ENCODE assay signal across 8 mouse cellular contexts in genomic region chr2:85252343-85253285, GRCm38 (mm10). TPM values are rescaled to one million over a fixed set of nuclear protein-coding genes. Genes with fewer than 3 reads are reported as not detected.
DNase-seq lines count a peak whose midpoint lies in the region; ATAC-seq and TF ChIP-seq lines count a peak whose summit lies in the region.

No protein-coding gene starts in this region.

- peak; percentile 38 for DNase-seq in kidney, adult 11 months
- DNase-seq in frontal cortex, adult 2 months (ENCODE audit: extremely low spot score in 1 of 2, low spot score in 1 of 2) = peak; percentile 28 to 55
- DNase-seq in hindbrain, postnatal 0 days (ENCODE audit: low spot score) = peak; percentile 47
- DNase-seq in lung, postnatal 0 days (ENCODE audit: low spot score) = peak; percentile 21
- DNase-seq in layer of hippocampus, postnatal 10 days (ENCODE audit: low spot score in 2 of 2) = no peak
- DNase-seq in spleen, postnatal 10 days (ENCODE audit: low spot score in 2 of 2) = no peak

- no peak for TF ChIP-seq CTCF in hindbrain, postnatal 0 days (IDR thresholded peaks at IDR 0.05; ENCODE audit: low read depth)
- TF ChIP-seq CTCF in lung, postnatal 0 days (IDR thresholded peaks at IDR 0.05) = no peak

- H3K27ac ChIP-seq in kidney, embryonic 14.5 days (ENCODE audit: low read depth, low read length) = no peak overlapping the region
- H3K27ac ChIP-seq in hindbrain, postnatal 0 days = 0 out of 2 replicates have a peak overlapping the region, but pooled peaks have one; percentile 5
- no peak overlapping the region for H3K27ac ChIP-seq in lung, postnatal 0 days (ENCODE audit: low read length)

- no peaks in the 10 kb centered on the region for H3K9me3 ChIP-seq in kidney, embryonic 14.5 days (ENCODE audit: control insufficient read depth, low read length)
- H3K9me3 ChIP-seq in hindbrain, postnatal 0 days (ENCODE audit: low read length) = no peaks in the 10 kb centered on the region
- H3K9me3 ChIP-seq in lung, postnatal 0 days (ENCODE audit: low read length) = no peaks in the 10 kb centered on the region

- no peaks in the 10 kb centered on the region for H3K36me3 ChIP-seq in kidney, embryonic 14.5 days (ENCODE audit: control insufficient read depth, insufficient read depth, low read length)
- H3K36me3 ChIP-seq in hindbrain, postnatal 0 days (ENCODE audit: insufficient read depth, low read length) = no peaks in the 10 kb centered on the region
- no peaks in the 10 kb centered on the region for H3K36me3 ChIP-seq in lung, postnatal 0 days (ENCODE audit: insufficient read depth, low read length)

- no peaks in the 10 kb centered on the region for H3K27me3 ChIP-seq in kidney, embryonic 14.5 days (ENCODE audit: control insufficient read depth, insufficient read depth, low read length)
- H3K27me3 ChIP-seq in hindbrain, postnatal 0 days (ENCODE audit: insufficient read depth, low read length) = no peaks in the 10 kb centered on the region
- no peaks in the 10 kb centered on the region for H3K27me3 ChIP-seq in lung, postnatal 0 days (replicated peaks; ENCODE audit: insufficient read depth, low read length)

- no peak overlapping the region for H3K4me2 ChIP-seq in kidney, embryonic 14.5 days (replicated peaks; ENCODE audit: low read depth, low read length)
- no peak overlapping the region for H3K4me2 ChIP-seq in hindbrain, postnatal 0 days (ENCODE audit: low read depth, low read length)
- H3K4me2 ChIP-seq in lung, postnatal 0 days (replicated peaks; ENCODE audit: low read depth, low read length) = no peak overlapping the region

- TF ChIP-seq EP300 in lung, postnatal 0 days (IDR thresholded peaks at IDR 0.05) = no peak

- H3K4me1 ChIP-seq in kidney, embryonic 14.5 days (ENCODE audit: control insufficient read depth, insufficient read depth, low read length) = no peaks in the 10 kb centered on the region
- H3K4me1 ChIP-seq in hindbrain, postnatal 0 days (ENCODE audit: insufficient read depth, low read length) = peaks cover 11% of the 10 kb centered on the region; the same call in 1 of the 2 replicates
- H3K4me1 ChIP-seq in lung, postnatal 0 days (ENCODE audit: insufficient read depth, low read depth, low read length) = peaks cover 9% of the 10 kb centered on the region; the same call in 1 of the 2 replicates

- no peak overlapping the region for H3K9ac ChIP-seq in kidney, embryonic 14.5 days (ENCODE audit: low read depth, low read length)
- no peak overlapping the region for H3K9ac ChIP-seq in hindbrain, postnatal 0 days (replicated peaks; ENCODE audit: low read length)
- H3K9ac ChIP-seq in lung, postnatal 0 days (replicated peaks; ENCODE audit: low read depth) = no peak overlapping the region

- no peak for ATAC-seq in kidney, embryonic 14.5 days (ENCODE audit: low FRiP score, low TSS enrichment)
- peak; percentile 39; the same call in 1 of the 2 replicates for ATAC-seq in hindbrain, postnatal 0 days
- ATAC-seq in lung, postnatal 0 days = peak; percentile 38
- ATAC-seq in erythroblast, adult 5-6 weeks (replicated peaks; ENCODE audit: low FRiP score, poor library complexity, severe bottlenecking) = no peak

- 40% methylated on average over 16 of the region's 16 CpGs for WGBS in kidney, embryonic 14.5 days
- WGBS in hindbrain, postnatal 0 days = 40% methylated on average over 16 of the region's 16 CpGs
- WGBS in lung, postnatal 0 days = 20% methylated on average over 16 of the region's 16 CpGs

- H3K4me3 ChIP-seq in kidney, embryonic 14.5 days (ENCODE audit: low read length) = no peak overlapping the region
- H3K4me3 ChIP-seq in hindbrain, postnatal 0 days (ENCODE audit: low read length) = no peak overlapping the region
- H3K4me3 ChIP-seq in lung, postnatal 0 days (ENCODE audit: low read depth, low read length) = no peak overlapping the region

RNA-seq across cellular contexts. Expression of gene Lrrc55, which starts 55.6 kb away (rescaled TPM):
- polyA plus RNA-seq in kidney, embryonic 14.5 days (2014; fragmentation: Nextera tagmentation; extraction: Ambion mirVana) = 0.39 and 0.47 TPM in 2 replicates
- polyA plus RNA-seq in frontal cortex, adult 2 months (2012; rRNA removed) = 63.6 and 64.7 TPM in 2 replicates
- total RNA-seq in hindbrain, postnatal 0 days (2014; rRNA removed) = 27.3 and 33.7 TPM in 2 replicates
- 9.0 and 9.7 TPM in 2 replicates for polyA plus RNA-seq in hindbrain, postnatal 0 days (2015; fragmentation: Nextera tagmentation; extraction: Ambion mirVana)
- polyA plus RNA-seq in lung, postnatal 0 days (2015; fragmentation: Nextera tagmentation; extraction: Ambion mirVana) = 0.10 and 0.25 TPM in 2 replicates
- total RNA-seq in erythroblast, adult 5-6 weeks (2015; ENCODE audit: low replicate concordance) = not detected in 2 replicates
- total RNA-seq in erythroblast, adult 5-6 weeks (2017; ENCODE audit: low replicate concordance) = 0.28 TPM in 1 of 2 replicates, not detected in the other
- 10 to 100 TPM; 40.1 to 43.0 TPM for total RNA-seq in layer of hippocampus, postnatal 10 days (2021)

Comparison
In these comparisons a context has a peak if more than half of its experiments do, and no peak if none do; other contexts are left out.
1. DNase-seq: peak in kidney, adult 11 months (single experiment), frontal cortex, adult 2 months (2 of 2), hindbrain, postnatal 0 days (single experiment) and lung, postnatal 0 days (single experiment); none in layer of hippocampus, postnatal 10 days (0 of 2) and spleen, postnatal 10 days (0 of 2).
2. ATAC-seq: peak in hindbrain, postnatal 0 days (single experiment) and lung, postnatal 0 days (single experiment); none in kidney, embryonic 14.5 days (single experiment) and erythroblast, adult 5-6 weeks (single experiment).